31 mouse cellular contexts compared by ENCODE assay signal in the genomic region with DNA sequence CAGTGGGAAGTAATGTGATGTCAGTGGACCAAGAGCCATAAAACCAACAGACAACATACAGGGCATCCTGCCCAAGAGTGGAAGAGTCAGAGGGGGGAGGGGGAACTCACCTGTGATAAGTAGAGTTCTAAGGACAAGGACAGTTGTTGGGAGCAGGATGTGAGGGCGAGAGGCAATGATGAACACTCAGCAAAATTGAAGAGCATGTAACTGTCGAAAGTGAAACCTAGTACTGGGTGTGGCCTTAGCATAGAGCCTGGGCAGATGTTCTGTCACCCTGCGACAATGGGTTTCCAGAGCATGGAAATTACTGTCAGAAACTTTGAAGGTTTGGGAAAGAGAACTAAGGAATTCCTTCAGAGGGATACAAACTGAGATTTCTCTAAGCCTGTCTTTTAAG. TPM values are rescaled to one million over a fixed set of nuclear protein-coding genes. Genes with fewer than 3 reads are reported as not detected.
DNase-seq lines count a peak whose midpoint lies in the region; ATAC-seq lines count a peak whose summit lies in the region.
"Had no signal": no experiment of that assay in that cellular context is flagged by ENCODE, and none has a peak within 500 bp of the region (broad histone marks: within the 10 kb centered on the region; RNA-seq: fewer than 3 reads in every experiment).

No protein-coding gene starts in this region.

- no peak overlapping the region for H3K9ac ChIP-seq in kidney, embryonic 14.5 days (ENCODE audit: low read depth, low read length)
- no peak overlapping the region for H3K9ac ChIP-seq in hindbrain, embryonic 16.5 days (ENCODE audit: low read depth, low read length)
- H3K9ac ChIP-seq: heart, embryonic 13.5 days; hindbrain, embryonic 14.5 days; liver, embryonic 14.5 days; neural tube, embryonic 12.5 days had no signal

- 0 out of 2 replicates have a peak, but pooled peaks have one; percentile 12 for ATAC-seq in kidney, embryonic 14.5 days (ENCODE audit: low FRiP score, low TSS enrichment)
- ATAC-seq in hindbrain, embryonic 16.5 days = no peak
- ATAC-seq: forebrain, embryonic 16.5 days; midbrain, embryonic 16.5 days had no signal

- H3K4me3 ChIP-seq in kidney, embryonic 14.5 days (ENCODE audit: low read length) = no peak overlapping the region
- H3K4me3 ChIP-seq in hindbrain, embryonic 16.5 days (ENCODE audit: low read length) = no peak overlapping the region
- H3K4me3 ChIP-seq: erythroblast, embryonic 14.5 days; heart, adult 2 months; heart, embryonic 13.5 days; neural tube, embryonic 12.5 days had no signal

- no peaks in the 10 kb centered on the region for H3K4me1 ChIP-seq in kidney, embryonic 14.5 days (ENCODE audit: control insufficient read depth, insufficient read depth, low read length)
- H3K4me1 ChIP-seq in hindbrain, embryonic 16.5 days (ENCODE audit: control insufficient read depth, insufficient read depth, low read depth, low read length) = no peaks in the 10 kb centered on the region
- H3K4me1 ChIP-seq: heart, embryonic 13.5 days; neural tube, embryonic 12.5 days had no signal

- H3K27me3 ChIP-seq in kidney, embryonic 14.5 days (ENCODE audit: control insufficient read depth, insufficient read depth, low read length) = no peaks in the 10 kb centered on the region
- no peaks in the 10 kb centered on the region for H3K27me3 ChIP-seq in splenic B cell, adult 2 months (ENCODE audit: control insufficient read depth, insufficient read depth, low read length, poor library complexity, severe bottlenecking)
- no peaks in the 10 kb centered on the region for H3K27me3 ChIP-seq in hindbrain, embryonic 16.5 days (replicated peaks; ENCODE audit: control insufficient read depth, insufficient read depth, low read length)
- H3K27me3 ChIP-seq: heart, embryonic 13.5 days; neural tube, embryonic 12.5 days had no signal

- no peak overlapping the region for H3K4me2 ChIP-seq in kidney, embryonic 14.5 days (replicated peaks; ENCODE audit: low read depth, low read length)
- H3K4me2 ChIP-seq in hindbrain, embryonic 16.5 days (ENCODE audit: low read length) = no peak overlapping the region
- H3K4me2 ChIP-seq: heart, embryonic 13.5 days; hindbrain, embryonic 14.5 days; neural tube, embryonic 12.5 days had no signal

- H3K9me3 ChIP-seq in kidney, embryonic 14.5 days (ENCODE audit: control insufficient read depth, low read length) = no peaks in the 10 kb centered on the region
- no peaks in the 10 kb centered on the region for H3K9me3 ChIP-seq in hindbrain, embryonic 16.5 days (ENCODE audit: control insufficient read depth, low read length)
- H3K9me3 ChIP-seq: heart, embryonic 13.5 days; neural tube, embryonic 12.5 days had no signal

- WGBS in kidney, embryonic 14.5 days = 76% methylated on average over 3 of the region's 3 CpGs
- 23% methylated on average over 3 of the region's 3 CpGs for WGBS in large intestine, adult 2 months
- 81% methylated on average over 3 of the region's 3 CpGs for WGBS in hindbrain, embryonic 16.5 days

- H3K27ac ChIP-seq in kidney, embryonic 14.5 days (ENCODE audit: low read depth, low read length) = no peak overlapping the region
- H3K27ac ChIP-seq in hindbrain, embryonic 16.5 days (ENCODE audit: low read depth, low read length) = no peak overlapping the region
- H3K27ac ChIP-seq: heart, adult 2 months; heart, embryonic 13.5 days; hindbrain, embryonic 14.5 days; liver, embryonic 14.5 days; macrophage; neural tube, embryonic 12.5 days had no signal

- no peaks in the 10 kb centered on the region for H3K36me3 ChIP-seq in kidney, embryonic 14.5 days (ENCODE audit: control insufficient read depth, insufficient read depth, low read length)
- no peaks in the 10 kb centered on the region for H3K36me3 ChIP-seq in splenic B cell, adult 2 months (ENCODE audit: control insufficient read depth, insufficient read depth, low read length, poor library complexity, severe bottlenecking)
- no peaks in the 10 kb centered on the region for H3K36me3 ChIP-seq in hindbrain, embryonic 16.5 days (ENCODE audit: control insufficient read depth, insufficient read depth, low read length)
- H3K36me3 ChIP-seq: heart, embryonic 13.5 days; neural tube, embryonic 12.5 days had no signal

- DNase-seq in kidney, postnatal 14 days = no peak
- peak; percentile 62 for DNase-seq in induced T-regulatory cell, adult 2 months (ENCODE audit: low read depth)
- peak; percentile 27 for DNase-seq in large intestine, adult 2 months (ENCODE audit: low read depth, low spot score)
- peak; percentile 6 for DNase-seq in splenic B cell, adult 2 months (ENCODE audit: low read depth, low spot score)
- DNase-seq in Muller cell, postnatal 12 days (ENCODE audit: inconsistent ontology term) = no peak
- no peak for DNase-seq in gastrocnemius, adult 8-10 months (ENCODE audit: low spot score in 2 of 2)
- DNase-seq: adrenal gland, adult 8-10 months; cerebellum, adult 2 months; cerebellum, postnatal 14 days; gastrocnemius, postnatal 36 days; heart, adult 2 months; heart, postnatal 10 days; kidney, adult 18-20 months; kidney, postnatal 4 days; layer of hippocampus, postnatal 36 days; liver; lung, adult 2 months; lung, postnatal 10 days; thymus, adult 18-20 months; thymus, postnatal 36 days had no signal

RNA-seq across cellular contexts. Expression of a gene that starts 46.6 kb away (rescaled TPM):
- 45.1 and 66.4 TPM in 2 replicates for polyA plus RNA-seq in kidney, embryonic 14.5 days (2014; fragmentation: Nextera tagmentation; extraction: Ambion mirVana)
- 128 and 272 TPM in 2 replicates for polyA plus RNA-seq in large intestine, adult 2 months (2012; rRNA removed)
- polyA plus RNA-seq in hindbrain, embryonic 16.5 days (2015; fragmentation: Nextera tagmentation; extraction: Ambion mirVana) = 2.4 and 3.2 TPM in 2 replicates
- total RNA-seq in gastrocnemius, adult 8-10 months (2022) = 1 to 10 TPM in 3 of 4 experiments, under 1 TPM in 1; 0.77 to 2.9 (median 1.6) TPM
- polyA plus RNA-seq: C2C12; erythroblast, embryonic 14.5 days; macrophage had no signal

Comparison
In these comparisons a context has a peak if more than half of its experiments do, and no peak if none do; other contexts are left out.
1. DNase-seq: peak in induced T-regulatory cell, adult 2 months (single experiment), large intestine, adult 2 months (single experiment) and splenic B cell, adult 2 months (single experiment); none in kidney, postnatal 14 days (single experiment), Muller cell, postnatal 12 days (single experiment) and gastrocnemius, adult 8-10 months (0 of 2).
2. RNA of a gene that starts 46.6 kb away (polyA plus RNA-seq): 128 to 272 TPM in large intestine, adult 2 months and 45.1 to 66.4 TPM in kidney, embryonic 14.5 days; 2.4 to 3.2 TPM in hindbrain, embryonic 16.5 days; every median in the first group is over 10 times any median in the second.